Mouse (Mus musculus) hindbrain, postnatal 0 days (tissue): Measurements from ENCODE around the gene Shc2. TPM values are rescaled to one million over a fixed set of nuclear protein-coding genes. Genes with fewer than 3 reads are reported as not detected.
A peak's percentile ranks its signal among the peaks of the same experiment; 100 is the strongest.

Experiments
- ATAC-seq: fragments of 200-750 bp; cut with Nextera tagmentation; 2 replicates; pipeline ENCODE4 v1.8.0; 2017; ENCODE audit warnings: mild to moderate bottlenecking, moderate TSS enrichment, moderate library complexity
- DNase-seq: peaks from one replicate; pipeline ENCODE4 v3.0.0-alpha.2; 2015; ENCODE audit warnings: low spot score
- H3K27ac ChIP-seq: fragments of 300-500 bp; sonication (generic); 2 replicates; pipeline ENCODE4 v1.5.1; 2014; ENCODE audit warnings: mild to moderate bottlenecking
- H3K27me3 ChIP-seq: fragments of 300-500 bp; sonication (generic); 2 replicates; pipeline ENCODE4 v1.6.1; 2014; ENCODE audit warnings: low read length, mixed read lengths; ENCODE audit not compliant: insufficient read depth
- H3K36me3 ChIP-seq: fragments of 300-500 bp; sonication (generic); 2 replicates; pipeline ENCODE4 v1.6.1; 2014; ENCODE audit warnings: low read length, mixed read lengths; ENCODE audit not compliant: insufficient read depth
- H3K4me1 ChIP-seq: fragments of 300-500 bp; sonication (generic); 2 replicates; pipeline ENCODE4 v1.6.1; 2014; ENCODE audit warnings: antibody characterized with exemption, low read length, mixed read lengths; ENCODE audit not compliant: insufficient read depth
- H3K4me2 ChIP-seq: fragments of 300-500 bp; sonication (generic); 2 replicates; pipeline ENCODE4 v1.6.1; 2014; ENCODE audit warnings: low read depth, mild to moderate bottlenecking, low read length, moderate library complexity, mixed read lengths
- H3K4me3 ChIP-seq: fragments of 300-500 bp; sonication (generic); 2 replicates; pipeline ENCODE4 v1.5.1; 2014; ENCODE audit warnings: low read length
- H3K9ac ChIP-seq: fragments of 300-500 bp; sonication (generic); replicated peaks from 2 replicates; pipeline ENCODE4 v1.6.1; 2014; ENCODE audit warnings: mild to moderate bottlenecking, low read length, moderate library complexity, mixed read lengths
- H3K9me3 ChIP-seq: fragments of 300-500 bp; sonication (generic); 2 replicates; pipeline ENCODE4 v1.6.1; 2016; ENCODE audit warnings: low read length, mixed read lengths
- CTCF ChIP-seq: IDR thresholded peaks from 2 replicates; pipeline ENCODE4 v1.5.1; 2016; ENCODE audit warnings: antibody characterized with exemption, control low read depth, low read depth
- WGBS: fragments of 180-500 bp; shearing (Covaris S2); extraction: QIAGEN DNeasy Blood & Tissue Kit; methylation state at CpG from one replicate; pipeline ENCODE4 v1.1.7; 2014; 5-methylcytosine and 5-hydroxymethylcytosine counted together
- polyA plus RNA-seq: library from polyadenylated mRNA; unstranded; fragments of >200 nt; fragmentation: Nextera tagmentation; extraction: Ambion mirVana; gene quantifications from 2 replicates; pipeline ENCODE4 v1.2.1, GENCODE M21; 2015
- total RNA-seq: library from RNA; depleted of rRNA; stranded (reverse); fragments of >200 nt; gene quantifications from 2 replicates; pipeline ENCODE4 v1.2.3, GENCODE M21; 2014

Shc2 gene
- total and polyA plus RNA-seq, 2 experiments from 2014 or later = 21.3 to 66.2 TPM

- peak overlapping the region; percentile 84; the same call in 1 of the 2 replicates for H3K9ac ChIP-seq
Observed at GRCm38 (mm10) chr10:79683726-79684640, 46.3 kb upstream of the Shc2 start.

GRCm38 (mm10) chr10:79682916-79683582 is 45.3 kb upstream of the Shc2 start:
- WGBS = 2% methylated on average over 10 of the region's 10 CpGs
- Histone ChIP-seq H3K4me2 (peak overlapping the region; percentile 96), H3K27ac (peak overlapping the region; percentile 85), H3K9me3 (no peaks in the 10 kb centered on the region), H3K9ac (peak overlapping the region; percentile 84), H3K36me3 (peaks cover 37% of the 10 kb centered on the region), H3K4me3 (peak overlapping the region; percentile 73), H3K27me3 (no peaks in the 10 kb centered on the region), H3K4me1 (peaks cover 17% of the 10 kb centered on the region)
- no peak for ATAC-seq
- TF ChIP-seq CTCF = peak; percentile 64
- peak; percentile 70 for DNase-seq

More at GRCm38 (mm10) chr10:79683726-79684640, 46.3 kb upstream of the Shc2 start:
- H3K27me3 ChIP-seq = no peaks in the 10 kb centered on the region
- ATAC-seq (no peak), DNase-seq (no peak)
- H3K9me3 ChIP-seq = no peaks in the 10 kb centered on the region
- H3K4me2 ChIP-seq = peak overlapping the region; percentile 96
- no peak overlapping the region for H3K27ac ChIP-seq
- peaks cover 17% of the 10 kb centered on the region for H3K4me1 ChIP-seq
- peaks cover 44% of the 10 kb centered on the region for H3K36me3 ChIP-seq
- 88% methylated on average over 6 of the region's 6 CpGs for WGBS
- no peak for TF ChIP-seq CTCF
- H3K4me3 ChIP-seq = peak overlapping the region; percentile 73; the same call in 1 of the 2 replicates

- ATAC-seq (no peak), DNase-seq (no peak)
- no peaks in the 10 kb centered on the region for H3K9me3 ChIP-seq
- H3K4me2 ChIP-seq = peak overlapping the region; percentile 96
- H3K27ac ChIP-seq = peak overlapping the region; percentile 85
- no peaks in the 10 kb centered on the region for H3K27me3 ChIP-seq
- no peak for TF ChIP-seq CTCF
- peaks cover 34% of the 10 kb centered on the region for H3K36me3 ChIP-seq
- peaks cover 17% of the 10 kb centered on the region for H3K4me1 ChIP-seq
- peak overlapping the region; percentile 84 for H3K9ac ChIP-seq
- 0% methylated on average over 9 of the region's 10 CpGs for WGBS
- H3K4me3 ChIP-seq = peak overlapping the region; percentile 73
Observed at GRCm38 (mm10) chr10:79682551-79682915, 44.8 kb upstream of the Shc2 start.

- H3K4me3 ChIP-seq = peak within 1 kb of the TSS; percentile 73
- WGBS = under 1% methylated on average over 84 of the region's 84 CpGs
- H3K4me1 ChIP-seq = peaks cover 17% of the 10 kb centered on the region
- DNase-seq (peak; percentile 100), ATAC-seq (peak; percentile 95)
- H3K27me3 ChIP-seq = no peaks in the 10 kb centered on the region
- TF ChIP-seq CTCF = peak; percentile 39
- peaks cover 26% of the 10 kb centered on the region for H3K36me3 ChIP-seq
- H3K4me2 ChIP-seq = peak within 1 kb of the TSS; percentile 96
- peak within 1 kb of the TSS; percentile 85 for H3K27ac ChIP-seq
- no peaks in the 10 kb centered on the region for H3K9me3 ChIP-seq
- peak within 1 kb of the TSS; percentile 84 for H3K9ac ChIP-seq
Observed at GRCm38 (mm10) chr10:79681591-79682245, 44.0 kb upstream of the Shc2 start, which contains the start of gene Cdc34. Cdc34 (plus strand) TSS chr10:79682195.

GRCm38 (mm10) chr10:79680606-79681495 is 43.1 kb upstream of the Shc2 start:
- Histone ChIP-seq H3K4me2 (peak overlapping the region; percentile 61), H3K36me3 (peaks cover 20% of the 10 kb centered on the region), H3K9ac (peak overlapping the region; percentile 84), H3K27ac (peak overlapping the region; percentile 85), H3K27me3 (no peaks in the 10 kb centered on the region), H3K9me3 (no peaks in the 10 kb centered on the region), H3K4me3 (peak overlapping the region; percentile 73), H3K4me1 (peaks cover 17% of the 10 kb centered on the region)
- ATAC-seq = peak; percentile 14
- 39% methylated on average over 11 of the region's 11 CpGs for WGBS
- no peak for TF ChIP-seq CTCF
- DNase-seq = no peak
